Mouse (Mus musculus): ENCODE data around the gene Cd300lf. TPM values are rescaled to one million over a fixed set of nuclear protein-coding genes. Genes with fewer than 3 reads are reported as not detected.

Gene Cd300lf
- polyA plus RNA-seq, 1 experiment from 2014 or later: 0.97 TPM

GRCm38 (mm10) chr11:115071015-115071551, 62.7 kb downstream of the Cd300lf start:
- H3K4me3 ChIP-seq (replicated peaks): no peak overlapping the region
- H3K27me3 ChIP-seq: no peaks in the 10 kb centered on the region
- H3K4me2 ChIP-seq: peak overlapping the region; percentile 23; the same call in 1 of the 2 replicates
- no peaks in the 10 kb centered on the region for H3K36me3 ChIP-seq
- H3K9ac ChIP-seq: no peak overlapping the region
- 13% methylated on average over 9 of the region's 9 CpGs for WGBS (ENCODE audit: insufficient replicate concordance)
- no peak overlapping the region for H3K27ac ChIP-seq
- ATAC-seq (ENCODE audit: low read depth) (no peak), DNase-seq (no peak)
- H3K9me3 ChIP-seq (replicated peaks): no peaks in the 10 kb centered on the region
- H3K4me1 ChIP-seq (replicated peaks): peaks cover 24% of the 10 kb centered on the region

GRCm38 (mm10) chr11:115066768-115067167, 67.0 kb downstream of the Cd300lf start:
- H3K4me3 ChIP-seq (replicated peaks): no peak overlapping the region
- H3K27ac ChIP-seq: no peak overlapping the region
- no peaks in the 10 kb centered on the region for H3K36me3 ChIP-seq
- no peaks in the 10 kb centered on the region for H3K27me3 ChIP-seq
- 42% methylated on average over 6 of the region's 6 CpGs for WGBS (ENCODE audit: insufficient replicate concordance)
- no peak overlapping the region for H3K4me2 ChIP-seq
- H3K9me3 ChIP-seq (replicated peaks): no peaks in the 10 kb centered on the region
- H3K4me1 ChIP-seq (replicated peaks): peaks cover 8% of the 10 kb centered on the region
- DNase-seq (no peak), ATAC-seq (ENCODE audit: low read depth) (no peak)
- no peak overlapping the region for H3K9ac ChIP-seq

Other genes with a start within 250 kb of the Cd300lf start
- 4.0 and 5.5 TPM in 2 replicates for gene Cd300a, start 244.0 kb downstream of the Cd300lf start, polyA plus RNA-seq (2015; fragmentation: Nextera tagmentation; extraction: Ambion mirVana)
- gene Cd300lb, start 199.6 kb downstream of the Cd300lf start, polyA plus RNA-seq (2015; fragmentation: Nextera tagmentation; extraction: Ambion mirVana): 0.50 and 0.72 TPM in 2 replicates
- 0.16 TPM in 1 of 2 replicates, not detected in the other for gene Cd300c, start 164.8 kb downstream of the Cd300lf start, polyA plus RNA-seq (2015; fragmentation: Nextera tagmentation; extraction: Ambion mirVana)
- 0.48 and 0.59 TPM in 2 replicates for gene Cd300ld, start 144.1 kb downstream of the Cd300lf start, polyA plus RNA-seq (2015; fragmentation: Nextera tagmentation; extraction: Ambion mirVana)
- 4.2 and 4.9 TPM in 2 replicates for gene Cd300c2, start 132.1 kb downstream of the Cd300lf start, polyA plus RNA-seq (2015; fragmentation: Nextera tagmentation; extraction: Ambion mirVana)
- not detected in 2 replicates for gene Cd300ld2, start 117.8 kb downstream of the Cd300lf start, polyA plus RNA-seq (2015; fragmentation: Nextera tagmentation; extraction: Ambion mirVana)
- gene Cd300ld4, start 107.0 kb downstream of the Cd300lf start, polyA plus RNA-seq (2015; fragmentation: Nextera tagmentation; extraction: Ambion mirVana): not detected in 2 replicates
- not detected in 2 replicates for gene Cd300ld5, start 96.2 kb downstream of the Cd300lf start, polyA plus RNA-seq (2015; fragmentation: Nextera tagmentation; extraction: Ambion mirVana)
- not detected in 2 replicates for gene Cd300ld3, start 85.6 kb downstream of the Cd300lf start, polyA plus RNA-seq (2015; fragmentation: Nextera tagmentation; extraction: Ambion mirVana)
- 0.68 and 0.82 TPM in 2 replicates for gene Cd300e, start 71.8 kb downstream of the Cd300lf start, polyA plus RNA-seq (2015; fragmentation: Nextera tagmentation; extraction: Ambion mirVana)
- 3.3 and 3.6 TPM in 2 replicates for gene Rab37, start 42.6 kb downstream of the Cd300lf start, polyA plus RNA-seq (2015; fragmentation: Nextera tagmentation; extraction: Ambion mirVana)
- gene Slc9a3r1, start 29.3 kb upstream of the Cd300lf start, polyA plus RNA-seq (2015; fragmentation: Nextera tagmentation; extraction: Ambion mirVana): 59.8 and 69.9 TPM in 2 replicates
- 5.1 and 6.8 TPM in 2 replicates for gene Tmem104, start 53.5 kb upstream of the Cd300lf start, polyA plus RNA-seq (2015; fragmentation: Nextera tagmentation; extraction: Ambion mirVana)
- 11.9 and 13.3 TPM in 2 replicates for gene Nat9, start 53.9 kb upstream of the Cd300lf start, polyA plus RNA-seq (2015; fragmentation: Nextera tagmentation; extraction: Ambion mirVana)
- gene Grin2c, start 133.3 kb upstream of the Cd300lf start, polyA plus RNA-seq (2015; fragmentation: Nextera tagmentation; extraction: Ambion mirVana): 0.06 and 0.12 TPM in 2 replicates
- gene Fdxr, start 143.1 kb upstream of the Cd300lf start, polyA plus RNA-seq (2015; fragmentation: Nextera tagmentation; extraction: Ambion mirVana): 16.3 and 18.2 TPM in 2 replicates
- 2.0 and 2.2 TPM in 2 replicates for gene Fads6, start 163.7 kb upstream of the Cd300lf start, polyA plus RNA-seq (2015; fragmentation: Nextera tagmentation; extraction: Ambion mirVana)
- not detected in 2 replicates for gene Otop2, start 173.2 kb upstream of the Cd300lf start, polyA plus RNA-seq (2015; fragmentation: Nextera tagmentation; extraction: Ambion mirVana)
- gene Ush1g, start 188.0 kb upstream of the Cd300lf start, polyA plus RNA-seq (2015; fragmentation: Nextera tagmentation; extraction: Ambion mirVana): 0.07 and 0.14 TPM in 2 replicates
- not detected in 2 replicates for gene Otop3, start 200.7 kb upstream of the Cd300lf start, polyA plus RNA-seq (2015; fragmentation: Nextera tagmentation; extraction: Ambion mirVana)
- gene Hid1, start 233.8 kb upstream of the Cd300lf start, polyA plus RNA-seq (2015; fragmentation: Nextera tagmentation; extraction: Ambion mirVana): 1.1 and 1.2 TPM in 2 replicates
- gene Cdr2l, start 247.9 kb upstream of the Cd300lf start, polyA plus RNA-seq (2015; fragmentation: Nextera tagmentation; extraction: Ambion mirVana): 1.5 and 1.7 TPM in 2 replicates

Data from liver, embryonic 13.5 days (tissue).